10 mouse cellular contexts compared by ENCODE assay signal in the genomic region with DNA sequence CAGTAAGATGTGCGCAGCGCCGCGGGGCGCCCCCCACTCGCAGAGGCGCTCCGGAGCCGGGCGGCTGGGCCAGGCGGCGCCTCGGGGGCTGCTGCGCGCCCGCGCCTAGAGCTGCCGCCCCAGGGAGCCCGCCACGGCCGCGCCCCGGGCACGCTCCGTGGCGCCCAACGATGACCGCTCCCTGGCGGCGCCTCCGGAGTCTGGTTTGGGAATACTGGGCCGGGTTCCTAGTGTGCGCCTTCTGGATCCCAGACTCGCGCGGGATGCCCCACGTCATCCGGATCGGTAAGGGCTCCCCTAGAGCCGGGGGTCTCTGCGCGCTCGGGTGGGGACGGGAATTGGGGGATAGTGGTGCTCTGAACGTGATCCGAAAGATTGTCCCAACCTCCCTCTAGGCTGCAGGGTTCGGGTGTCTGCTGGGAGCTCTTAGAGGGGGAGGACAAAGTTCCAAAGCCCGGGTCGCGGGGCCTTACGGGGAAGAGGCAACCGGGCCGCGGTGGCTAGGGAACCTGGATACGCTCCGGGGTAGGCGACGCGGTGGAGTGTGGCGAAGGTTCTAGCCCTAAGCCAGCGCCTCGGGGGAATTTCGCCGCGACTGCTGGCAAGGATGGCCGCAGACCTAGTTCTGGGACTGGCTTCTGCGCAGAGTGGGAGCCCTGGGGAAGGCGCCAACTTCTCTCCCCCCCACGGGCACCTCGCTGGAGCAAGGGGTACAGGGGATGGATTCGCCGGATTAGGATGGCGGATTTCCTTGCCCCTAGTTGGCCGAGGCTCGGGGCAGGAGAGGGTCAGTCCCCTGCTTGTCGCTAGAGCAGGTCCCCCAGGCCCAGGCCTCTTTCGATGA. TPM values are rescaled to one million over a fixed set of nuclear protein-coding genes. Genes with fewer than 3 reads are reported as not detected.
DNase-seq lines count a peak whose midpoint lies in the region; ATAC-seq and TF ChIP-seq lines count a peak whose summit lies in the region.
"Had no signal": no experiment of that assay in that cellular context is flagged by ENCODE, and none has a peak within 500 bp of the region (broad histone marks: within the 10 kb centered on the region; RNA-seq: fewer than 3 reads in every experiment).

Grik3 (plus strand) TSS at position 40 of the 844 bp plus-strand sequence.

- TF ChIP-seq POLR2A in thymus, adult 2 months (IDR thresholded peaks at IDR 0.05; ENCODE audit: control insufficient read depth, extremely low read depth, insufficient read depth, low read length, poor library complexity) = no peak

- no peak; the same call in 1 of the 2 replicates for ATAC-seq in heart, embryonic 11.5 days (replicated peaks; ENCODE audit: insufficient number of reproducible peaks, low FRiP score, low TSS enrichment)
- ATAC-seq in forebrain, postnatal 0 days = peak; percentile 34
- ATAC-seq in limb, embryonic 15.5 days (ENCODE audit: insufficient number of reproducible peaks, low FRiP score, low TSS enrichment, low read depth) = no peak

- no peak for DNase-seq in heart, postnatal 4 days
- peak; percentile 42 for DNase-seq in R1 (ENCODE audit: low read depth, low spot score)
- DNase-seq in forebrain, postnatal 0 days = no peak
- DNase-seq in thymus, adult 2 months = no peak
- DNase-seq in kidney, adult 9 months = no peak
- DNase-seq in thymus, postnatal 10 days (ENCODE audit: low spot score in 2 of 2) = no peak

- no peaks in the 10 kb centered on the region for H3K36me3 ChIP-seq in heart, embryonic 11.5 days (ENCODE audit: control insufficient read depth, insufficient read depth, low read length)
- no peaks in the 10 kb centered on the region for H3K36me3 ChIP-seq in forebrain, postnatal 0 days (ENCODE audit: insufficient read depth)
- no peaks in the 10 kb centered on the region for H3K36me3 ChIP-seq in limb, embryonic 15.5 days
- H3K36me3 ChIP-seq in thymus, adult 2 months (ENCODE audit: control insufficient read depth, insufficient read depth, low read length) = no peaks in the 10 kb centered on the region
- H3K36me3 ChIP-seq: G1E had no signal

- no peak within 1 kb of the TSS for H3K27ac ChIP-seq in heart, embryonic 11.5 days (ENCODE audit: low read depth, low read length)
- H3K27ac ChIP-seq in forebrain, postnatal 0 days (ENCODE audit: low read depth, low read length) = peak within 1 kb of the TSS; percentile 89
- H3K27ac ChIP-seq in limb, embryonic 15.5 days = no peak within 1 kb of the TSS
- H3K27ac ChIP-seq in thymus, adult 2 months (ENCODE audit: control insufficient read depth, insufficient read depth, low read length) = no peak within 1 kb of the TSS

- TF ChIP-seq CTCF in forebrain, postnatal 0 days (IDR thresholded peaks at IDR 0.05; ENCODE audit: low read depth) = no peak
- no peak for TF ChIP-seq CTCF in thymus, adult 2 months (IDR thresholded peaks at IDR 0.05; ENCODE audit: borderline replicate concordance, control insufficient read depth, extremely low read depth, insufficient read depth, low read length, poor library complexity)

- peak within 1 kb of the TSS; percentile 37 for H3K4me3 ChIP-seq in heart, embryonic 11.5 days (ENCODE audit: low read depth, low read length)
- peak within 1 kb of the TSS; percentile 59 for H3K4me3 ChIP-seq in forebrain, postnatal 0 days (ENCODE audit: low read depth, low read length)
- H3K4me3 ChIP-seq in limb, embryonic 15.5 days = peak within 1 kb of the TSS; percentile 41
- H3K4me3 ChIP-seq in thymus, adult 2 months (ENCODE audit: control insufficient read depth, insufficient read depth, low read length) = no peak within 1 kb of the TSS

- no peak within 1 kb of the TSS for H3K9ac ChIP-seq in heart, embryonic 11.5 days (ENCODE audit: low read depth, low read length)
- H3K9ac ChIP-seq in forebrain, postnatal 0 days = peak within 1 kb of the TSS; percentile 70
- no peak within 1 kb of the TSS for H3K9ac ChIP-seq in limb, embryonic 15.5 days

- peaks cover 10% of the 10 kb centered on the region for H3K4me1 ChIP-seq in heart, embryonic 11.5 days (ENCODE audit: control insufficient read depth, insufficient read depth, low read length)
- H3K4me1 ChIP-seq in forebrain, postnatal 0 days (ENCODE audit: insufficient read depth) = peaks cover 8% of the 10 kb centered on the region; the same call in 1 of the 2 replicates
- H3K4me1 ChIP-seq in limb, embryonic 15.5 days = peaks cover 27% of the 10 kb centered on the region
- no peaks in the 10 kb centered on the region for H3K4me1 ChIP-seq in thymus, adult 2 months (replicated peaks; ENCODE audit: control insufficient read depth, insufficient read depth, low read length)

- peaks cover 100% of the 10 kb centered on the region for H3K27me3 ChIP-seq in heart, embryonic 11.5 days (ENCODE audit: control insufficient read depth, insufficient read depth, low read length)
- H3K27me3 ChIP-seq in forebrain, postnatal 0 days (ENCODE audit: insufficient read depth, low read length) = peaks cover 42% of the 10 kb centered on the region
- H3K27me3 ChIP-seq in limb, embryonic 15.5 days = peaks cover 100% of the 10 kb centered on the region
- H3K27me3 ChIP-seq in thymus, adult 2 months (ENCODE audit: control insufficient read depth, insufficient read depth, low read length) = no peaks in the 10 kb centered on the region; the same call in 1 of the 2 replicates

- WGBS in heart, embryonic 11.5 days (ENCODE audit: insufficient replicate concordance) = under 1% methylated on average over 73 of the region's 77 CpGs
- WGBS in forebrain, postnatal 0 days = 3% methylated on average over 77 of the region's 77 CpGs
- WGBS in limb, embryonic 15.5 days = under 1% methylated on average over 65 of the region's 77 CpGs
- WGBS in thymus, adult 2 months = 6% methylated on average over 77 of the region's 77 CpGs

- H3K9me3 ChIP-seq in heart, embryonic 11.5 days (replicated peaks; ENCODE audit: control insufficient read depth, low read length) = no peaks in the 10 kb centered on the region
- H3K9me3 ChIP-seq in forebrain, postnatal 0 days (ENCODE audit: low read length) = no peaks in the 10 kb centered on the region
- no peaks in the 10 kb centered on the region for H3K9me3 ChIP-seq in limb, embryonic 15.5 days

- H3K4me2 ChIP-seq in heart, embryonic 11.5 days = peak within 1 kb of the TSS; percentile 69
- peak within 1 kb of the TSS; percentile 52 for H3K4me2 ChIP-seq in forebrain, postnatal 0 days (ENCODE audit: low read depth)
- H3K4me2 ChIP-seq in limb, embryonic 15.5 days = peak within 1 kb of the TSS; percentile 68

RNA-seq across cellular contexts. Expression of gene Grik3, which starts in this region (rescaled TPM):
- polyA plus RNA-seq in heart, embryonic 11.5 days (2014; fragmentation: Nextera tagmentation; extraction: Ambion mirVana) = 0.16 and 0.18 TPM in 2 replicates
- total RNA-seq in heart, postnatal 4 days (2021) = under 1 TPM; 0.31 to 0.36 TPM
- 21.5 and 23.1 TPM in 2 replicates for total RNA-seq in forebrain, postnatal 0 days (2014; rRNA removed)
- polyA plus RNA-seq in forebrain, postnatal 0 days (2015; fragmentation: Nextera tagmentation; extraction: Ambion mirVana) = 2.8 and 4.3 TPM in 2 replicates
- polyA plus RNA-seq in limb, embryonic 15.5 days (2015; fragmentation: Nextera tagmentation; extraction: Ambion mirVana) = 0.19 and 0.38 TPM in 2 replicates
- 0.13 and 0.18 TPM in 2 replicates for polyA plus RNA-seq in thymus, adult 2 months (2012; rRNA removed)
- total RNA-seq: hematopoietic stem cell, adult 5-6 weeks had no signal
- polyA plus RNA-seq: G1E had no signal

Comparison
In these comparisons a context has a peak if more than half of its experiments do, and no peak if none do; other contexts are left out.
1. RNA of gene Grik3 (total RNA-seq): 21.5 to 23.1 TPM in forebrain, postnatal 0 days; 0.31 to 0.36 TPM in heart, postnatal 4 days; every median in the first group is over 10 times any median in the second.
2. Peak in every context shown above with its lines, with median percentiles within 50 percentile points of each other: H3K4me2 ChIP-seq.